Mouse (Mus musculus) thymus, postnatal 36 days (tissue): ENCODE measurements around the gene Cox17.
A peak's percentile ranks its signal among the peaks of the same experiment; 100 is the strongest.

Experiments
- DNase-seq, 2 experiments: peaks; one replicate each; pipeline ENCODE4 v3.0.0; 2022; ENCODE audit warnings: mixed read lengths in 2 of 2

The Cox17 gene

GRCm38 (mm10) chr16:38372876-38373275 lies 26.1 kb downstream of the Cox17 start:
- DNase-seq, result no peak

GRCm38 (mm10) chr16:38373439-38373838 lies 26.6 kb downstream of the Cox17 start:
- no peak for DNase-seq

- DNase-seq, result no peak
These were observed 27.1 kb downstream of the Cox17 start for GRCm38 (mm10) chr16:38373941-38374340.

GRCm38 (mm10) chr16:38374379-38375140 lies 27.8 kb downstream of the Cox17 start:
- DNase-seq, result no peak

- no peak for DNase-seq
These were observed 28.4 kb downstream of the Cox17 start for GRCm38 (mm10) chr16:38375182-38375581.

GRCm38 (mm10) chr16:38376163-38376840 lies 29.5 kb downstream of the Cox17 start:
- DNase-seq, result peak; percentile 29 to 38

- peak; percentile 19 to 24 for DNase-seq
These were observed 30.1 kb downstream of the Cox17 start for GRCm38 (mm10) chr16:38376841-38377249.

GRCm38 (mm10) chr16:38377546-38377945 lies 30.8 kb downstream of the Cox17 start:
- DNase-seq, result no peak

- no peak for DNase-seq
These were observed 31.8 kb downstream of the Cox17 start for GRCm38 (mm10) chr16:38378591-38378990.

- DNase-seq, result no peak
These were observed 32.3 kb downstream of the Cox17 start for GRCm38 (mm10) chr16:38379088-38379487.

- no peak for DNase-seq
These were observed 32.7 kb downstream of the Cox17 start for GRCm38 (mm10) chr16:38379493-38379892.

- no peak for DNase-seq
These were observed 33.1 kb downstream of the Cox17 start for GRCm38 (mm10) chr16:38379926-38380325.

GRCm38 (mm10) chr16:38383683-38384082 lies 36.9 kb downstream of the Cox17 start:
- DNase-seq, result no peak

- DNase-seq, result no peak
These were observed 38.4 kb downstream of the Cox17 start for GRCm38 (mm10) chr16:38385184-38385634.

- DNase-seq, result no peak
These were observed 38.9 kb downstream of the Cox17 start for GRCm38 (mm10) chr16:38385700-38386099.

GRCm38 (mm10) chr16:38387389-38387788 lies 40.6 kb downstream of the Cox17 start:
- DNase-seq, result no peak

GRCm38 (mm10) chr16:38388757-38389156 lies 42.0 kb downstream of the Cox17 start:
- DNase-seq, result no peak

GRCm38 (mm10) chr16:38389284-38389893 lies 42.6 kb downstream of the Cox17 start:
- DNase-seq, result no peak

GRCm38 (mm10) chr16:38390322-38390721 lies 43.5 kb downstream of the Cox17 start:
- no peak for DNase-seq

- DNase-seq, result no peak
These were observed 45.5 kb downstream of the Cox17 start for GRCm38 (mm10) chr16:38392126-38392894.

- DNase-seq, result no peak
These were observed 47.4 kb downstream of the Cox17 start for GRCm38 (mm10) chr16:38394191-38394618.

- DNase-seq, result no peak
These were observed 48.4 kb downstream of the Cox17 start for GRCm38 (mm10) chr16:38395060-38395730.
